Mouse (Mus musculus): Measurements from ENCODE around the gene Hacd3. TPM values are rescaled to one million over a fixed set of nuclear protein-coding genes. Genes with fewer than 3 reads are reported as not detected.

The Hacd3 gene
- polyA plus RNA-seq (2014; fragmentation: Nextera tagmentation; extraction: Ambion mirVana), result 149 and 185 TPM in 2 replicates

GRCm38 (mm10) chr9:65020991-65021886 lies at the start of gene Hacd3:
Gene Hacd3, minus strand, starts transcription at chr9:65021693.
- peaks cover 48% of the 10 kb centered on the region for H3K4me1 ChIP-seq (replicated peaks; ENCODE audit: control insufficient read depth, insufficient read depth, low read length)
- DNase-seq (ENCODE audit: low spot score), result peak; percentile 93
- H3K4me2 ChIP-seq (replicated peaks), result peak within 1 kb of the TSS; percentile 92
- H3K36me3 ChIP-seq (replicated peaks; ENCODE audit: control insufficient read depth, insufficient read depth), result 0 out of 2 replicates have a peak, but pooled peaks cover 4% of the 10 kb centered on the region
- no peaks in the 10 kb centered on the region for H3K27me3 ChIP-seq (ENCODE audit: control insufficient read depth, insufficient read depth, low read length)
- peak; percentile 94 for ATAC-seq (ENCODE audit: low FRiP score)
- under 1% methylated on average over 80 of the region's 81 CpGs for WGBS
- no peaks in the 10 kb centered on the region for H3K9me3 ChIP-seq (ENCODE audit: control insufficient read depth, low read length)
- peak within 1 kb of the TSS; percentile 99 for H3K9ac ChIP-seq
- peak within 1 kb of the TSS; percentile 95 for H3K27ac ChIP-seq
- peak within 1 kb of the TSS; percentile 99 for H3K4me3 ChIP-seq (replicated peaks; ENCODE audit: low read length)

GRCm38 (mm10) chr9:65070587-65070986 lies 49.1 kb upstream of the Hacd3 start:
- DNase-seq (ENCODE audit: low spot score) (no peak), ATAC-seq (ENCODE audit: low FRiP score) (no peak)
- H3K27ac ChIP-seq, result no peak overlapping the region
- no peaks in the 10 kb centered on the region for H3K9me3 ChIP-seq (ENCODE audit: control insufficient read depth, low read length)
- no peak overlapping the region for H3K4me2 ChIP-seq (replicated peaks)
- WGBS, result 94% methylated on average over 3 of the region's 3 CpGs
- no peaks in the 10 kb centered on the region for H3K27me3 ChIP-seq (ENCODE audit: control insufficient read depth, insufficient read depth, low read length)
- H3K36me3 ChIP-seq (replicated peaks; ENCODE audit: control insufficient read depth, insufficient read depth), result peaks cover 86% of the 10 kb centered on the region
- H3K9ac ChIP-seq, result no peak overlapping the region
- no peak overlapping the region for H3K4me3 ChIP-seq (replicated peaks; ENCODE audit: low read length)
- H3K4me1 ChIP-seq (replicated peaks; ENCODE audit: control insufficient read depth, insufficient read depth, low read length), result no peaks in the 10 kb centered on the region

DNA sequence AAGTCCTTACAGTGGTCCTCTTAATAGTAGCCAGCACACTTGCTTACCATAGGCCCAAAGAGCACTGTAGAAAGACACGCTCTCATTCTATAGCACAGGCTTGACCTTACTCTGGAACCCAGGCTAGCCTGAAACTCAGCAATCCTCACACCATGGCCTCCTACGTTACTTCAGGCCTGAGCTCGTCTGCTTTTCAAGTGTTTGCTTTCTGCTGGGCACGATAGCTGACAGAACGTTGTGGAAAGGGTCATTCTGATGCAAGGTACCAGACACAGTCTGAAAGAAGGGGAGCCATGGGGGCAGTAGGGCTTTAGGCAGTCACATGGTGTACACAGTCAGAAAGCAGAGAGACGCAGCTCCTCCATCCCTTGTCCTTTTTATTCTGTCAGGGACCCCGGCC lies 42.8 kb upstream of the Hacd3 start:
- WGBS, result 97% methylated on average over 7 of the region's 7 CpGs
- Histone ChIP-seq H3K36me3 (replicated peaks; ENCODE audit: control insufficient read depth, insufficient read depth) (peaks cover 87% of the 10 kb centered on the region), H3K4me3 (replicated peaks; ENCODE audit: low read length) (no peak overlapping the region), H3K4me2 (replicated peaks) (no peak overlapping the region), H3K27ac (no peak overlapping the region), H3K27me3 (ENCODE audit: control insufficient read depth, insufficient read depth, low read length) (no peaks in the 10 kb centered on the region), H3K4me1 (replicated peaks; ENCODE audit: control insufficient read depth, insufficient read depth, low read length) (no peaks in the 10 kb centered on the region), H3K9ac (no peak overlapping the region), H3K9me3 (ENCODE audit: control insufficient read depth, low read length) (no peaks in the 10 kb centered on the region)
- ATAC-seq (ENCODE audit: low FRiP score) (no peak), DNase-seq (ENCODE audit: low spot score) (no peak)

- Histone ChIP-seq H3K27me3 (ENCODE audit: control insufficient read depth, insufficient read depth, low read length) (no peaks in the 10 kb centered on the region), H3K4me3 (replicated peaks; ENCODE audit: low read length) (no peak overlapping the region), H3K9me3 (ENCODE audit: control insufficient read depth, low read length) (no peaks in the 10 kb centered on the region), H3K4me2 (replicated peaks) (no peak overlapping the region), H3K4me1 (replicated peaks; ENCODE audit: control insufficient read depth, insufficient read depth, low read length) (no peaks in the 10 kb centered on the region), H3K27ac (no peak overlapping the region), H3K36me3 (replicated peaks; ENCODE audit: control insufficient read depth, insufficient read depth) (peaks cover 90% of the 10 kb centered on the region), H3K9ac (no peak overlapping the region)
- DNase-seq (ENCODE audit: low spot score) (no peak), ATAC-seq (ENCODE audit: low FRiP score) (no peak)
- 95% methylated on average over 3 of the region's 3 CpGs for WGBS
Observed at GRCm38 (mm10) chr9:65050981-65051380, 29.5 kb upstream of the Hacd3 start.

- no peak for DNase-seq (ENCODE audit: low spot score)
- no peak for ATAC-seq (ENCODE audit: low FRiP score)
- H3K27me3 ChIP-seq (ENCODE audit: control insufficient read depth, insufficient read depth, low read length), result no peaks in the 10 kb centered on the region
- 96% methylated on average over 5 of the region's 5 CpGs for WGBS
- no peaks in the 10 kb centered on the region for H3K9me3 ChIP-seq (ENCODE audit: control insufficient read depth, low read length)
- H3K36me3 ChIP-seq (replicated peaks; ENCODE audit: control insufficient read depth, insufficient read depth), result peaks cover 89% of the 10 kb centered on the region
- no peak overlapping the region for H3K27ac ChIP-seq
- H3K4me2 ChIP-seq (replicated peaks), result no peak overlapping the region
- H3K4me1 ChIP-seq (replicated peaks; ENCODE audit: control insufficient read depth, insufficient read depth, low read length), result no peaks in the 10 kb centered on the region
- H3K9ac ChIP-seq, result no peak overlapping the region
- H3K4me3 ChIP-seq (replicated peaks; ENCODE audit: low read length), result no peak overlapping the region
Observed at GRCm38 (mm10) chr9:65049422-65049821, 27.9 kb upstream of the Hacd3 start.

DNA sequence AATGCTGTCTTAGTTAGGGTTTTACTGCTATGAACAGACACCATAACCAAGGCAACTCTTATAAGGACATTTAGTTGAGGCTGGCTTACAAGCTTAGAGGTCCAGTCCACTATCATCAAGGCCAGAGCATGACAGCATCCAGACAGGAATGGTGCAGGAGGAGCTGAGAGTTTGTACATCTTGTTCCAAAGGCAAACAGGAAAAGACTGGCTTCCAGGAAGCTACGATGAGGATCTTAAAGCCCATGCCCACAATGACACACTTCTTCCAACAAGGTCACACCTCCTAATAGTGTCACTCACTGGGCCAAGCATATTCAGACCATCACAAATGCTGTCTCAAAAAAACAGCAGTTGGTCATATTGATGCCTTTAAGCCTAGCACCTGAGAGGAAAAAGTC lies 25.5 kb upstream of the Hacd3 start:
- Histone ChIP-seq H3K4me1 (replicated peaks; ENCODE audit: control insufficient read depth, insufficient read depth, low read length) (no peaks in the 10 kb centered on the region), H3K27ac (no peak overlapping the region), H3K4me3 (replicated peaks; ENCODE audit: low read length) (no peak overlapping the region), H3K27me3 (ENCODE audit: control insufficient read depth, insufficient read depth, low read length) (no peaks in the 10 kb centered on the region), H3K36me3 (replicated peaks; ENCODE audit: control insufficient read depth, insufficient read depth) (peaks cover 89% of the 10 kb centered on the region), H3K4me2 (replicated peaks) (no peak overlapping the region), H3K9ac (no peak overlapping the region), H3K9me3 (ENCODE audit: control insufficient read depth, low read length) (no peaks in the 10 kb centered on the region)
- DNase-seq (ENCODE audit: low spot score) (no peak), ATAC-seq (ENCODE audit: low FRiP score) (no peak)
- 91% methylated on average over 1 of the region's 1 CpGs for WGBS

GRCm38 (mm10) chr9:65041430-65041829 lies 19.9 kb upstream of the Hacd3 start:
- Histone ChIP-seq H3K9me3 (ENCODE audit: control insufficient read depth, low read length) (no peaks in the 10 kb centered on the region), H3K9ac (no peak overlapping the region), H3K27me3 (ENCODE audit: control insufficient read depth, insufficient read depth, low read length) (no peaks in the 10 kb centered on the region), H3K4me1 (replicated peaks; ENCODE audit: control insufficient read depth, insufficient read depth, low read length) (no peaks in the 10 kb centered on the region), H3K27ac (no peak overlapping the region), H3K4me2 (replicated peaks) (no peak overlapping the region), H3K36me3 (replicated peaks; ENCODE audit: control insufficient read depth, insufficient read depth) (peaks cover 88% of the 10 kb centered on the region), H3K4me3 (replicated peaks; ENCODE audit: low read length) (no peak overlapping the region)
- DNase-seq (ENCODE audit: low spot score), result no peak
- 98% methylated on average over 5 of the region's 5 CpGs for WGBS
- no peak for ATAC-seq (ENCODE audit: low FRiP score)

DNA sequence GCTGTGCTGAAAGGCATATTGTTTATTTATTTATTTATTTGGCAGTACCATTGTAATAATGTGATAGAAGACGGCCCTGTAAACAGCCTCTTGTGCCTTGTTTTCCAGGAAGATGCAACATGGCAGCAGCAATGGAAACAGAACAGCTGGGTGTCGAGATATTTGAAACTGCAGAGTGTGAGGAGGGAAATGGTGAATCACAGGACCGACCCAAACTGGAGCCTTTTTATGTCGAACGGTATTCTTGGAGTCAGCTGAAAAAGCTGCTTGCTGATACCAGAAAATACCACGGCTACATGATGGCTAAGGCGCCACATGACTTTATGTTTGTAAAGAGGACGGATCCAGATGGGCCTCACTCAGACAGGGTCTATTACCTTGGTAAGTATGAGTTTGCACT lies 15.4 kb upstream of the Hacd3 start:
- peaks cover 53% of the 10 kb centered on the region for H3K36me3 ChIP-seq (replicated peaks; ENCODE audit: control insufficient read depth, insufficient read depth)
- no peak overlapping the region for H3K27ac ChIP-seq
- no peak overlapping the region for H3K4me2 ChIP-seq (replicated peaks)
- no peaks in the 10 kb centered on the region for H3K9me3 ChIP-seq (ENCODE audit: control insufficient read depth, low read length)
- no peak overlapping the region for H3K9ac ChIP-seq
- no peak overlapping the region for H3K4me3 ChIP-seq (replicated peaks; ENCODE audit: low read length)
- no peak for ATAC-seq (ENCODE audit: low FRiP score)
- H3K4me1 ChIP-seq (replicated peaks; ENCODE audit: control insufficient read depth, insufficient read depth, low read length), result peaks cover 8% of the 10 kb centered on the region
- no peak for DNase-seq (ENCODE audit: low spot score)
- WGBS, result 88% methylated on average over 8 of the region's 8 CpGs
- no peaks in the 10 kb centered on the region for H3K27me3 ChIP-seq (ENCODE audit: control insufficient read depth, insufficient read depth, low read length)

- Histone ChIP-seq H3K4me3 (replicated peaks; ENCODE audit: low read length) (no peak overlapping the region), H3K9me3 (ENCODE audit: control insufficient read depth, low read length) (no peaks in the 10 kb centered on the region), H3K4me2 (replicated peaks) (no peak overlapping the region), H3K36me3 (replicated peaks; ENCODE audit: control insufficient read depth, insufficient read depth) (peaks cover 51% of the 10 kb centered on the region), H3K27me3 (ENCODE audit: control insufficient read depth, insufficient read depth, low read length) (no peaks in the 10 kb centered on the region), H3K9ac (no peak overlapping the region), H3K27ac (no peak overlapping the region), H3K4me1 (replicated peaks; ENCODE audit: control insufficient read depth, insufficient read depth, low read length) (peaks cover 8% of the 10 kb centered on the region)
- WGBS, result 84% methylated on average over 1 of the region's 1 CpGs
- ATAC-seq (ENCODE audit: low FRiP score) (no peak), DNase-seq (ENCODE audit: low spot score) (no peak)
Observed at GRCm38 (mm10) chr9:65036456-65036855, 15.0 kb upstream of the Hacd3 start.

All from hindbrain, embryonic 14.5 days (tissue).